Mouse (Mus musculus) ES-Bruce4 (cell line): ENCODE measurements at regions not wholly inside any gene's neighbourhood (a gene's known extent, or its start where the extent isn't known, plus 50 kb on each side); places are given as distances from the start of the nearest gene placed in this dataset.

Experiments
- CTCF ChIP-seq: IDR thresholded peaks from one replicate; pipeline ENCODE4 v1.8.1; 2011; ENCODE audit warnings: low read depth, low read length
- EP300 ChIP-seq: IDR thresholded peaks from 2 replicates; pipeline ENCODE4 v1.6.1; 2011; ENCODE audit warnings: low read depth, low read length; ENCODE audit not compliant: insufficient read depth
- POLR2A ChIP-seq: IDR thresholded peaks from one replicate; pipeline ENCODE4 v1.8.1; 2011; ENCODE audit warnings: low read length; ENCODE audit not compliant: insufficient read depth

GRCm38 (mm10) chr13:107933598-107934571 lies 110.4 kb upstream of the Smim15 start:
- no peak for TF ChIP-seq CTCF
- TF ChIP-seq POLR2A: no peak
- TF ChIP-seq EP300: no peak
